Mouse (Mus musculus): ENCODE results near the gene Jdp2. TPM values are rescaled to one million over a fixed set of nuclear protein-coding genes. Genes with fewer than 3 reads are reported as not detected.

Jdp2 gene
- polyA plus RNA-seq, 1 experiment from 2014 or later = 0.24 TPM

GRCm38 (mm10) chr12:85621027-85621426 lies 22.2 kb downstream of the Jdp2 start:
- Histone ChIP-seq H3K36me3 (ENCODE audit: control insufficient read depth, insufficient read depth, low read length) (no peaks in the 10 kb centered on the region), H3K4me1 (ENCODE audit: control insufficient read depth, insufficient read depth, low read length) (peaks cover 20% of the 10 kb centered on the region; the same call in 1 of the 2 replicates), H3K27ac (ENCODE audit: low read depth, low read length) (no peak overlapping the region), H3K9ac (ENCODE audit: low read length) (no peak overlapping the region), H3K4me3 (ENCODE audit: low read depth, low read length) (no peak overlapping the region), H3K4me2 (ENCODE audit: low read length) (no peak overlapping the region), H3K9me3 (replicated peaks; ENCODE audit: control insufficient read depth, low read length) (no peaks in the 10 kb centered on the region), H3K27me3 (replicated peaks; ENCODE audit: control insufficient read depth, insufficient read depth, low read length) (no peaks in the 10 kb centered on the region)
- DNase-seq (ENCODE audit: low spot score) (no peak), ATAC-seq (no peak)
- 41% methylated on average over 6 of the region's 6 CpGs for WGBS

GRCm38 (mm10) chr12:85621673-85622072 lies 22.8 kb downstream of the Jdp2 start:
- DNase-seq (ENCODE audit: low spot score) (no peak), ATAC-seq (no peak)
- 93% methylated on average over 4 of the region's 4 CpGs for WGBS
- peaks cover 20% of the 10 kb centered on the region; the same call in 1 of the 2 replicates for H3K4me1 ChIP-seq (ENCODE audit: control insufficient read depth, insufficient read depth, low read length)
- H3K9me3 ChIP-seq (replicated peaks; ENCODE audit: control insufficient read depth, low read length) = no peaks in the 10 kb centered on the region
- no peak overlapping the region for H3K9ac ChIP-seq (ENCODE audit: low read length)
- H3K4me3 ChIP-seq (ENCODE audit: low read depth, low read length) = no peak overlapping the region
- no peaks in the 10 kb centered on the region for H3K36me3 ChIP-seq (ENCODE audit: control insufficient read depth, insufficient read depth, low read length)
- H3K27me3 ChIP-seq (replicated peaks; ENCODE audit: control insufficient read depth, insufficient read depth, low read length) = no peaks in the 10 kb centered on the region
- H3K4me2 ChIP-seq (ENCODE audit: low read length) = no peak overlapping the region
- H3K27ac ChIP-seq (ENCODE audit: low read depth, low read length) = no peak overlapping the region

- ATAC-seq = no peak
- H3K27me3 ChIP-seq (replicated peaks; ENCODE audit: control insufficient read depth, insufficient read depth, low read length) = no peaks in the 10 kb centered on the region
- no peak overlapping the region for H3K9ac ChIP-seq (ENCODE audit: low read length)
- no peak overlapping the region for H3K4me2 ChIP-seq (ENCODE audit: low read length)
- peaks cover 20% of the 10 kb centered on the region; the same call in 1 of the 2 replicates for H3K4me1 ChIP-seq (ENCODE audit: control insufficient read depth, insufficient read depth, low read length)
- DNase-seq (ENCODE audit: low spot score) = no peak
- no peak overlapping the region for H3K4me3 ChIP-seq (ENCODE audit: low read depth, low read length)
- 78% methylated on average over 3 of the region's 3 CpGs for WGBS
- no peaks in the 10 kb centered on the region for H3K9me3 ChIP-seq (replicated peaks; ENCODE audit: control insufficient read depth, low read length)
- H3K27ac ChIP-seq (ENCODE audit: low read depth, low read length) = no peak overlapping the region
- no peaks in the 10 kb centered on the region for H3K36me3 ChIP-seq (ENCODE audit: control insufficient read depth, insufficient read depth, low read length)
These were observed 24.9 kb downstream of the Jdp2 start for GRCm38 (mm10) chr12:85623711-85624110.

GRCm38 (mm10) chr12:85624652-85625051 lies 25.8 kb downstream of the Jdp2 start:
- Histone ChIP-seq H3K4me2 (ENCODE audit: low read length) (no peak overlapping the region), H3K4me3 (ENCODE audit: low read depth, low read length) (no peak overlapping the region), H3K9me3 (replicated peaks; ENCODE audit: control insufficient read depth, low read length) (no peaks in the 10 kb centered on the region), H3K27ac (ENCODE audit: low read depth, low read length) (no peak overlapping the region), H3K27me3 (replicated peaks; ENCODE audit: control insufficient read depth, insufficient read depth, low read length) (no peaks in the 10 kb centered on the region), H3K4me1 (ENCODE audit: control insufficient read depth, insufficient read depth, low read length) (peaks cover 15% of the 10 kb centered on the region; the same call in 1 of the 2 replicates), H3K36me3 (ENCODE audit: control insufficient read depth, insufficient read depth, low read length) (no peaks in the 10 kb centered on the region), H3K9ac (ENCODE audit: low read length) (no peak overlapping the region)
- WGBS = 94% methylated on average over 7 of the region's 7 CpGs
- no peak for DNase-seq (ENCODE audit: low spot score)
- no peak for ATAC-seq

GRCm38 (mm10) chr12:85625852-85626251 lies 27.0 kb downstream of the Jdp2 start:
- H3K36me3 ChIP-seq (ENCODE audit: control insufficient read depth, insufficient read depth, low read length) = no peaks in the 10 kb centered on the region
- no peak overlapping the region for H3K9ac ChIP-seq (ENCODE audit: low read length)
- no peak overlapping the region for H3K4me3 ChIP-seq (ENCODE audit: low read depth, low read length)
- H3K4me2 ChIP-seq (ENCODE audit: low read length) = no peak overlapping the region
- ATAC-seq = no peak
- no peaks in the 10 kb centered on the region for H3K27me3 ChIP-seq (replicated peaks; ENCODE audit: control insufficient read depth, insufficient read depth, low read length)
- H3K9me3 ChIP-seq (replicated peaks; ENCODE audit: control insufficient read depth, low read length) = no peaks in the 10 kb centered on the region
- peaks cover 6% of the 10 kb centered on the region; the same call in 1 of the 2 replicates for H3K4me1 ChIP-seq (ENCODE audit: control insufficient read depth, insufficient read depth, low read length)
- DNase-seq (ENCODE audit: low spot score) = no peak
- 64% methylated on average over 5 of the region's 5 CpGs for WGBS
- no peak overlapping the region for H3K27ac ChIP-seq (ENCODE audit: low read depth, low read length)

GRCm38 (mm10) chr12:85629661-85630481 lies 31.0 kb downstream of the Jdp2 start:
- no peak for ATAC-seq
- no peaks in the 10 kb centered on the region for H3K4me1 ChIP-seq (ENCODE audit: control insufficient read depth, insufficient read depth, low read length)
- 84% methylated on average over 21 of the region's 21 CpGs for WGBS
- H3K36me3 ChIP-seq (ENCODE audit: control insufficient read depth, insufficient read depth, low read length) = no peaks in the 10 kb centered on the region
- no peaks in the 10 kb centered on the region for H3K9me3 ChIP-seq (replicated peaks; ENCODE audit: control insufficient read depth, low read length)
- H3K27me3 ChIP-seq (replicated peaks; ENCODE audit: control insufficient read depth, insufficient read depth, low read length) = no peaks in the 10 kb centered on the region
- no peak overlapping the region for H3K9ac ChIP-seq (ENCODE audit: low read length)
- no peak overlapping the region for H3K27ac ChIP-seq (ENCODE audit: low read depth, low read length)
- H3K4me2 ChIP-seq (ENCODE audit: low read length) = no peak overlapping the region
- no peak for DNase-seq (ENCODE audit: low spot score)
- no peak overlapping the region for H3K4me3 ChIP-seq (ENCODE audit: low read depth, low read length)

- Histone ChIP-seq H3K9me3 (replicated peaks; ENCODE audit: control insufficient read depth, low read length) (no peaks in the 10 kb centered on the region), H3K36me3 (ENCODE audit: control insufficient read depth, insufficient read depth, low read length) (no peaks in the 10 kb centered on the region), H3K9ac (ENCODE audit: low read length) (no peak overlapping the region), H3K4me3 (ENCODE audit: low read depth, low read length) (no peak overlapping the region), H3K4me2 (ENCODE audit: low read length) (no peak overlapping the region), H3K4me1 (ENCODE audit: control insufficient read depth, insufficient read depth, low read length) (no peaks in the 10 kb centered on the region), H3K27me3 (replicated peaks; ENCODE audit: control insufficient read depth, insufficient read depth, low read length) (no peaks in the 10 kb centered on the region), H3K27ac (ENCODE audit: low read depth, low read length) (no peak overlapping the region)
- WGBS = 75% methylated on average over 4 of the region's 4 CpGs
- no peak for ATAC-seq
- DNase-seq (ENCODE audit: low spot score) = no peak
These were observed 32.4 kb downstream of the Jdp2 start for GRCm38 (mm10) chr12:85631196-85631595.

- H3K4me1 ChIP-seq (ENCODE audit: control insufficient read depth, insufficient read depth, low read length) = no peaks in the 10 kb centered on the region
- 97% methylated on average over 10 of the region's 10 CpGs for WGBS
These were observed 33.5 kb downstream of the Jdp2 start for GRCm38 (mm10) chr12:85632321-85632720.

GRCm38 (mm10) chr12:85637932-85638331 lies 39.1 kb downstream of the Jdp2 start:
- H3K9ac ChIP-seq (ENCODE audit: low read length) = no peak overlapping the region
- H3K27ac ChIP-seq (ENCODE audit: low read depth, low read length) = no peak overlapping the region
- H3K4me1 ChIP-seq (ENCODE audit: control insufficient read depth, insufficient read depth, low read length) = no peaks in the 10 kb centered on the region
- no peaks in the 10 kb centered on the region for H3K9me3 ChIP-seq (replicated peaks; ENCODE audit: control insufficient read depth, low read length)
- no peak overlapping the region for H3K4me3 ChIP-seq (ENCODE audit: low read depth, low read length)
- WGBS = 87% methylated on average over 9 of the region's 9 CpGs
- ATAC-seq (no peak), DNase-seq (ENCODE audit: low spot score) (no peak)
- H3K27me3 ChIP-seq (replicated peaks; ENCODE audit: control insufficient read depth, insufficient read depth, low read length) = no peaks in the 10 kb centered on the region
- no peak overlapping the region for H3K4me2 ChIP-seq (ENCODE audit: low read length)
- peaks cover 4% of the 10 kb centered on the region; the same call in 1 of the 2 replicates for H3K36me3 ChIP-seq (ENCODE audit: control insufficient read depth, insufficient read depth, low read length)

More at GRCm38 (mm10) chr12:85632321-85632720, 33.5 kb downstream of the Jdp2 start:
- DNase-seq (ENCODE audit: low spot score) (no peak), ATAC-seq (no peak)
- Histone ChIP-seq H3K4me3 (ENCODE audit: low read depth, low read length) (no peak overlapping the region), H3K9me3 (replicated peaks; ENCODE audit: control insufficient read depth, low read length) (no peaks in the 10 kb centered on the region), H3K9ac (ENCODE audit: low read length) (no peak overlapping the region), H3K27me3 (replicated peaks; ENCODE audit: control insufficient read depth, insufficient read depth, low read length) (no peaks in the 10 kb centered on the region), H3K27ac (ENCODE audit: low read depth, low read length) (no peak overlapping the region), H3K36me3 (ENCODE audit: control insufficient read depth, insufficient read depth, low read length) (no peaks in the 10 kb centered on the region), H3K4me2 (ENCODE audit: low read length) (no peak overlapping the region)
